Mouse (Mus musculus) kidney, adult 8-10 months (tissue): ENCODE data around the gene Ric3.

Experiments
- DNase-seq, 2 experiments: peaks; one replicate each; pipeline ENCODE4 v3.0.0; 2022

Ric3 gene

DNA sequence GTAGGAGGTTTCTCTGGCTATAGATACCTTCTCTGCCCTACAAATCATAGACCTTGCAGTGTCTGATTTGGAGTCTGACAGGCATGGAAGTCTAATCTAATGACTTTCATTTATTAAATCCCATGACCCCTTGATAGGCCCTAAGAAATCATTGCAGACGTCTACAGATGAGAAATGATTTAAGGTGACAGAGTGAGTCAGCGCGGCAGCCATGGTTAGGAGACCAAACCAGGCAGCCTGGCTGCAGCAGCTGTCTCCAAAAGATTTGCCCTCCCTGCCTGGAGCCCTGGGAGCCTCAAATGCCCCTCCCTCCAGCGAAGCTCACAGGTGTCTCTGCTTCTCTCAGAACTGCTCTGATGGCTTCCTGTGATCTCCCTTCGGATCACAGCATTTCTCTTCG, 87.0 kb downstream of the Ric3 start:
- DNase-seq: no peak

GRCm38 (mm10) chr7:108993881-108994291, 89.2 kb downstream of the Ric3 start:
- no peak for DNase-seq

- peak; percentile 17 to 18 for DNase-seq
These were observed 89.9 kb downstream of the Ric3 start for GRCm38 (mm10) chr7:108993230-108993629.

DNA sequence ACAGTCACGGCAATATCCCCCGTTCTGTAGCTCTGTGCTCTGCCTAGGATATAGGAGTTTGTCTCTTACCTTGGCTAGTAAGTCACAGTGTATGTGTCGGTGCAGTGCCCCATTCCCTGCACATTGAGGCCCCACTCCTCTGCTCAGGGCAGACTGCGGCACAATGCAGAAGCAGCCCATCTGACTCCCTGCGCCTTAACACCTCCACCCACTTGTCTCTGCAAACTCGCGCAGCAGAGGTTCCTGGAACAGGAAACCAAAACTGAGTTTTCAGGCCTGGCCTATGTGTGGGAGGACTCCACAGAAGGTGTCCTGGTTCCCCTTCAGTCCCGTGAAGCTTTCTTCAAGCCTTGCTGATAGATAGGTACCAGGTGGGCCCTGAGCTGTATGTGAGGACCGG, 91.9 kb downstream of the Ric3 start:
- DNase-seq: no peak

- no peak for DNase-seq
These were observed 97.0 kb downstream of the Ric3 start for GRCm38 (mm10) chr7:108985934-108986708.
